ENCODE assay signal across 8 mouse cellular contexts in genomic region chr7:141392552-141393222, GRCm38 (mm10). TPM values are rescaled to one million over a fixed set of nuclear protein-coding genes. Genes with fewer than 3 reads are reported as not detected.
DNase-seq lines count a peak whose midpoint lies in the region; ATAC-seq and TF ChIP-seq lines count a peak whose summit lies in the region.

No protein-coding gene starts in this region.

- peak overlapping the region; percentile 70 for H3K4me3 ChIP-seq in lung, embryonic 14.5 days (ENCODE audit: low read depth, low read length)
- H3K4me3 ChIP-seq in embryonic facial prominence, embryonic 11.5 days (ENCODE audit: low read depth, low read length), result peak overlapping the region; percentile 64
- peak overlapping the region; percentile 76 for H3K4me3 ChIP-seq in intestine, embryonic 15.5 days (replicated peaks)
- H3K4me3 ChIP-seq in midbrain, embryonic 15.5 days, result peak overlapping the region; percentile 76

- no peaks in the 10 kb centered on the region for H3K27me3 ChIP-seq in lung, embryonic 14.5 days (ENCODE audit: insufficient read depth, low read length)
- H3K27me3 ChIP-seq in embryonic facial prominence, embryonic 11.5 days (ENCODE audit: control insufficient read depth, insufficient read depth, low read length), result no peaks in the 10 kb centered on the region
- H3K27me3 ChIP-seq in intestine, embryonic 15.5 days (replicated peaks), result no peaks in the 10 kb centered on the region
- no peaks in the 10 kb centered on the region for H3K27me3 ChIP-seq in midbrain, embryonic 15.5 days (replicated peaks)

- H3K4me2 ChIP-seq in lung, embryonic 14.5 days, result peak overlapping the region; percentile 83
- H3K4me2 ChIP-seq in embryonic facial prominence, embryonic 11.5 days (ENCODE audit: low read depth, low read length), result peak overlapping the region; percentile 76
- peak overlapping the region; percentile 90 for H3K4me2 ChIP-seq in intestine, embryonic 15.5 days (replicated peaks)
- H3K4me2 ChIP-seq in midbrain, embryonic 15.5 days, result peak overlapping the region; percentile 96

- ATAC-seq in lung, embryonic 14.5 days (ENCODE audit: insufficient read depth), result no peak; the same call in 1 of the 2 replicates
- ATAC-seq in embryonic facial prominence, embryonic 11.5 days (replicated peaks; ENCODE audit: insufficient number of reproducible peaks, low FRiP score, low TSS enrichment, low read depth), result no peak; the same call in 1 of the 2 replicates
- ATAC-seq in intestine, embryonic 15.5 days, result no peak
- peak; percentile 62; the same call in 1 of the 2 replicates for ATAC-seq in midbrain, embryonic 15.5 days (replicated peaks)

- WGBS in lung, embryonic 14.5 days, result 34% methylated on average over 9 of the region's 9 CpGs
- 41% methylated on average over 9 of the region's 9 CpGs for WGBS in embryonic facial prominence, embryonic 11.5 days
- WGBS in intestine, embryonic 15.5 days, result 27% methylated on average over 9 of the region's 9 CpGs
- WGBS in midbrain, embryonic 15.5 days, result 28% methylated on average over 9 of the region's 9 CpGs

- H3K27ac ChIP-seq in lung, embryonic 14.5 days (ENCODE audit: low read depth), result peak overlapping the region; percentile 4; the same call in 1 of the 2 replicates
- H3K27ac ChIP-seq in embryonic facial prominence, embryonic 11.5 days (replicated peaks; ENCODE audit: low read depth, low read length), result no peak overlapping the region
- peak overlapping the region; percentile 91 for H3K27ac ChIP-seq in intestine, embryonic 15.5 days
- peak overlapping the region; percentile 85 for H3K27ac ChIP-seq in midbrain, embryonic 15.5 days

- no peak for DNase-seq in lung, embryonic 14.5 days
- DNase-seq in lung, postnatal 10 days, result no peak
- DNase-seq in embryonic facial prominence, embryonic 11.5 days (ENCODE audit: low spot score), result no peak
- no peak for DNase-seq in adrenal gland, postnatal 10 days
- no peak for DNase-seq in right cerebral cortex, postnatal 14 days
- no peak for DNase-seq in adrenal gland, adult (ENCODE audit: inconsistent age in 2 of 2, low spot score in 1 of 2)

- H3K9me3 ChIP-seq in lung, embryonic 14.5 days (ENCODE audit: low read depth, low read length), result no peaks in the 10 kb centered on the region
- H3K9me3 ChIP-seq in embryonic facial prominence, embryonic 11.5 days (replicated peaks; ENCODE audit: control insufficient read depth, low read length), result no peaks in the 10 kb centered on the region
- H3K9me3 ChIP-seq in intestine, embryonic 15.5 days, result no peaks in the 10 kb centered on the region
- H3K9me3 ChIP-seq in midbrain, embryonic 15.5 days, result no peaks in the 10 kb centered on the region

- TF ChIP-seq CTCF in lung, embryonic 14.5 days (IDR thresholded peaks at IDR 0.05; ENCODE audit: low read depth), result no peak

- peaks cover 12% of the 10 kb centered on the region; the same call in 1 of the 2 replicates for H3K36me3 ChIP-seq in lung, embryonic 14.5 days (ENCODE audit: insufficient read depth)
- 0 out of 2 replicates have a peak, but pooled peaks cover 3% of the 10 kb centered on the region for H3K36me3 ChIP-seq in embryonic facial prominence, embryonic 11.5 days (replicated peaks; ENCODE audit: control insufficient read depth, insufficient read depth, low read depth, low read length)
- H3K36me3 ChIP-seq in intestine, embryonic 15.5 days, result no peaks in the 10 kb centered on the region; the same call in 1 of the 2 replicates
- peaks cover 3% of the 10 kb centered on the region for H3K36me3 ChIP-seq in midbrain, embryonic 15.5 days (replicated peaks)

- H3K4me1 ChIP-seq in lung, embryonic 14.5 days (ENCODE audit: insufficient read depth), result peaks cover 3% of the 10 kb centered on the region; the same call in 1 of the 2 replicates
- no peaks in the 10 kb centered on the region; the same call in 1 of the 2 replicates for H3K4me1 ChIP-seq in embryonic facial prominence, embryonic 11.5 days (ENCODE audit: control insufficient read depth, insufficient read depth, low read length)
- H3K4me1 ChIP-seq in intestine, embryonic 15.5 days (replicated peaks), result peaks cover 17% of the 10 kb centered on the region
- peaks cover 14% of the 10 kb centered on the region for H3K4me1 ChIP-seq in midbrain, embryonic 15.5 days

- peak overlapping the region; percentile 30 for H3K9ac ChIP-seq in lung, embryonic 14.5 days
- peak overlapping the region; percentile 60 for H3K9ac ChIP-seq in embryonic facial prominence, embryonic 11.5 days (replicated peaks; ENCODE audit: low read length)
- peak overlapping the region; percentile 57 for H3K9ac ChIP-seq in intestine, embryonic 15.5 days
- peak overlapping the region; percentile 80 for H3K9ac ChIP-seq in midbrain, embryonic 15.5 days

RNA-seq across cellular contexts. Expression of gene Taldo1, which starts 0.7 kb away (rescaled TPM):
- 241 and 257 TPM in 2 replicates for polyA plus RNA-seq in lung, embryonic 14.5 days (2014; fragmentation: Nextera tagmentation; extraction: Ambion mirVana)
- polyA plus RNA-seq in embryonic facial prominence, embryonic 11.5 days (2014; fragmentation: Nextera tagmentation; extraction: Ambion mirVana), result 340 and 364 TPM in 2 replicates
- 458 and 460 TPM in 2 replicates for polyA plus RNA-seq in intestine, embryonic 15.5 days (2015; fragmentation: Nextera tagmentation; extraction: Ambion mirVana)
- 292 and 298 TPM in 2 replicates for polyA plus RNA-seq in midbrain, embryonic 15.5 days (2015; fragmentation: Nextera tagmentation; extraction: Ambion mirVana)
- total RNA-seq in adrenal gland, postnatal 10 days (2021), result 100 to 1,000 TPM; 466 to 479 TPM

RNA-seq across cellular contexts. Expression of gene Gatd1, which starts 21.2 kb away (rescaled TPM):
- polyA plus RNA-seq in lung, embryonic 14.5 days (2014; fragmentation: Nextera tagmentation; extraction: Ambion mirVana), result 48.5 and 49.1 TPM in 2 replicates
- 44.6 and 51.0 TPM in 2 replicates for polyA plus RNA-seq in embryonic facial prominence, embryonic 11.5 days (2014; fragmentation: Nextera tagmentation; extraction: Ambion mirVana)
- 47.4 and 49.2 TPM in 2 replicates for polyA plus RNA-seq in intestine, embryonic 15.5 days (2015; fragmentation: Nextera tagmentation; extraction: Ambion mirVana)
- polyA plus RNA-seq in midbrain, embryonic 15.5 days (2015; fragmentation: Nextera tagmentation; extraction: Ambion mirVana), result 57.2 and 59.5 TPM in 2 replicates
- total RNA-seq in adrenal gland, postnatal 10 days (2021), result 10 to 100 TPM; 26.2 to 39.2 TPM

RNA-seq across cellular contexts. Expression of gene Cend1, which starts 36.6 kb away (rescaled TPM):
- not detected in 2 replicates for polyA plus RNA-seq in lung, embryonic 14.5 days (2014; fragmentation: Nextera tagmentation; extraction: Ambion mirVana)
- 2.5 and 3.7 TPM in 2 replicates for polyA plus RNA-seq in embryonic facial prominence, embryonic 11.5 days (2014; fragmentation: Nextera tagmentation; extraction: Ambion mirVana)
- polyA plus RNA-seq in intestine, embryonic 15.5 days (2015; fragmentation: Nextera tagmentation; extraction: Ambion mirVana), result 3.8 and 3.9 TPM in 2 replicates
- 111 and 113 TPM in 2 replicates for polyA plus RNA-seq in midbrain, embryonic 15.5 days (2015; fragmentation: Nextera tagmentation; extraction: Ambion mirVana)
- total RNA-seq in adrenal gland, postnatal 10 days (2021), result 1 to 10 TPM; 2.5 to 6.4 TPM

RNA-seq across cellular contexts. Expression of gene Slc25a22, which starts 45.0 kb away (rescaled TPM):
- 27.6 and 30.1 TPM in 2 replicates for polyA plus RNA-seq in lung, embryonic 14.5 days (2014; fragmentation: Nextera tagmentation; extraction: Ambion mirVana)
- polyA plus RNA-seq in embryonic facial prominence, embryonic 11.5 days (2014; fragmentation: Nextera tagmentation; extraction: Ambion mirVana), result 27.4 and 30.4 TPM in 2 replicates
- polyA plus RNA-seq in intestine, embryonic 15.5 days (2015; fragmentation: Nextera tagmentation; extraction: Ambion mirVana), result 28.5 and 33.1 TPM in 2 replicates
- 109 and 120 TPM in 2 replicates for polyA plus RNA-seq in midbrain, embryonic 15.5 days (2015; fragmentation: Nextera tagmentation; extraction: Ambion mirVana)
- total RNA-seq in adrenal gland, postnatal 10 days (2021), result 10 to 100 TPM; 60.2 to 74.3 TPM

RNA-seq across cellular contexts. Expression of gene Pidd1, which starts 51.1 kb away (rescaled TPM):
- polyA plus RNA-seq in lung, embryonic 14.5 days (2014; fragmentation: Nextera tagmentation; extraction: Ambion mirVana), result 12.6 and 14.2 TPM in 2 replicates
- 9.1 and 10.1 TPM in 2 replicates for polyA plus RNA-seq in embryonic facial prominence, embryonic 11.5 days (2014; fragmentation: Nextera tagmentation; extraction: Ambion mirVana)
- 7.6 and 9.6 TPM in 2 replicates for polyA plus RNA-seq in intestine, embryonic 15.5 days (2015; fragmentation: Nextera tagmentation; extraction: Ambion mirVana)
- 3.4 and 3.8 TPM in 2 replicates for polyA plus RNA-seq in midbrain, embryonic 15.5 days (2015; fragmentation: Nextera tagmentation; extraction: Ambion mirVana)
- 1 to 10 TPM; 2.4 to 7.3 TPM for total RNA-seq in adrenal gland, postnatal 10 days (2021)

Comparison
In these comparisons a context has a peak if more than half of its experiments do, and no peak if none do; other contexts are left out.
1. H3K9ac ChIP-seq: peak in every context shown above with its lines; median percentile 80 in midbrain, embryonic 15.5 days; 60 in embryonic facial prominence, embryonic 11.5 days; 57 in intestine, embryonic 15.5 days; 30 in lung, embryonic 14.5 days.
2. RNA of gene Cend1, which starts 36.6 kb away (polyA plus RNA-seq): 111 to 113 TPM in midbrain, embryonic 15.5 days; 3.8 to 3.9 TPM in intestine, embryonic 15.5 days, 2.5 to 3.7 TPM in embryonic facial prominence, embryonic 11.5 days and not detected in lung, embryonic 14.5 days; every median in the first group is over 10 times any median in the second.
3. Peak in every context shown above with its lines, with median percentiles within 50 percentile points of each other: H3K4me2 ChIP-seq and H3K4me3 ChIP-seq.